Mouse (Mus musculus) midbrain, postnatal 0 days (tissue): ENCODE data around the gene Gcg. TPM values are rescaled to one million over a fixed set of nuclear protein-coding genes. Genes with fewer than 3 reads are reported as not detected.

Experiments
- ATAC-seq: fragments of 200-750 bp; cut with Nextera tagmentation; 2 replicates; pipeline ENCODE4 v1.8.0; 2017; ENCODE audit warnings: moderate number of reproducible peaks, mild to moderate bottlenecking, moderate TSS enrichment, moderate library complexity; ENCODE audit not compliant: low FRiP score
- DNase-seq: peaks from one replicate; pipeline ENCODE4 v3.0.0-alpha.2; 2015; ENCODE audit warnings: low spot score
- H3K27ac ChIP-seq: fragments of 300-500 bp; sonication (generic); 2 replicates; pipeline ENCODE4 v1.5.1; 2014; ENCODE audit warnings: low read depth, mild to moderate bottlenecking, low read length, mixed read lengths
- H3K27me3 ChIP-seq: fragments of 300-500 bp; sonication (generic); 2 replicates; pipeline ENCODE4 v1.6.1; 2014; ENCODE audit warnings: low read length, control low read depth, mixed read lengths; ENCODE audit not compliant: insufficient read depth
- H3K36me3 ChIP-seq: fragments of 300-500 bp; sonication (generic); 2 replicates; pipeline ENCODE4 v1.6.1; 2014; ENCODE audit warnings: low read length, control low read depth, mixed read lengths; ENCODE audit not compliant: insufficient read depth
- H3K4me1 ChIP-seq: fragments of 300-500 bp; sonication (generic); 2 replicates; pipeline ENCODE4 v1.6.1; 2014; ENCODE audit warnings: mild to moderate bottlenecking, control low read depth, antibody characterized with exemption, low read length, mixed read lengths; ENCODE audit not compliant: insufficient read depth
- H3K4me2 ChIP-seq: fragments of 300-500 bp; sonication (generic); 2 replicates; pipeline ENCODE4 v1.6.1; 2014; ENCODE audit warnings: low read depth, mild to moderate bottlenecking, low read length, mixed read lengths; ENCODE audit not compliant: poor library complexity, severe bottlenecking
- H3K4me3 ChIP-seq: fragments of 300-500 bp; sonication (generic); 2 replicates; pipeline ENCODE4 v1.5.1; 2014; ENCODE audit warnings: low read depth, mild to moderate bottlenecking, low read length, moderate library complexity
- H3K9ac ChIP-seq: fragments of 300-500 bp; sonication (generic); replicated peaks from 2 replicates; pipeline ENCODE4 v1.6.1; 2014; ENCODE audit warnings: mild to moderate bottlenecking, low read length, moderate library complexity, mixed read lengths; ENCODE audit not compliant: poor library complexity, severe bottlenecking
- H3K9me3 ChIP-seq: fragments of 300-500 bp; sonication (generic); 2 replicates; pipeline ENCODE4 v1.6.1; 2016; ENCODE audit warnings: low read length, control low read depth
- CTCF ChIP-seq: IDR thresholded peaks from 2 replicates; pipeline ENCODE4 v1.5.1; 2016; ENCODE audit warnings: antibody characterized with exemption, mild to moderate bottlenecking
- WGBS: fragments of 180-500 bp; shearing (Covaris S2); extraction: QIAGEN DNeasy Blood & Tissue Kit; methylation state at CpG from one replicate; pipeline ENCODE4 v1.1.7; 2014; 5-methylcytosine and 5-hydroxymethylcytosine counted together
- polyA plus RNA-seq: library from polyadenylated mRNA; unstranded; fragments of >200 nt; fragmentation: Nextera tagmentation; extraction: Ambion mirVana; gene quantifications from 2 replicates; pipeline ENCODE4 v1.2.1, GENCODE M21; 2015
- total RNA-seq: library from RNA; depleted of rRNA; stranded (reverse); fragments of >200 nt; gene quantifications from 2 replicates; pipeline ENCODE4 v1.2.3, GENCODE M21; 2014

Gcg gene
- total and polyA plus RNA-seq, 2 experiments from 2014 or later: 0.23 TPM; not detected in 1

DNA sequence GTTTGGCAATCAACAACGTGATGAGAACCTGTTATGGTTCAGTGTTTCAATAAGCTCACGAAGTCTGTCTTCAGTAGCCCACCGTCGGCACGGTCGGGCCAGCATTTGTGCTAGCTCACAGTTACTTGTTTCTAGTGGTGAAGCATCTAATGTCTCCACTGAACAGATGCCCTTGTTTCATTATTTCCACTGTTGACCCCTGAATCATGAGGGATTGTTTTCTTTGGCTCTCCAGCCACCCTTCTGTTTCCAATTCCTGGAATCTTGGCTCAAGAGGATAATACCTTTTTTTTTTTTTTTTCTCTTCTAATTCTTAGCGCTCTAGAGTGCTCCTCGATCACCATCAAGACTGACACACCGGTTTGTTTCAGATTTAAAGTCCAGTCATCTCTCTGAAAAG is 13.9 kb downstream of the Gcg start:
- 82% methylated on average over 9 of the region's 9 CpGs for WGBS
- no peaks in the 10 kb centered on the region for H3K27me3 ChIP-seq
- ATAC-seq (no peak), DNase-seq (no peak)
- no peak for TF ChIP-seq CTCF
- H3K4me3 ChIP-seq: no peak overlapping the region
- H3K4me1 ChIP-seq: no peaks in the 10 kb centered on the region
- H3K4me2 ChIP-seq: no peak overlapping the region
- no peak overlapping the region for H3K27ac ChIP-seq
- no peak overlapping the region for H3K9ac ChIP-seq
- no peaks in the 10 kb centered on the region for H3K36me3 ChIP-seq
- no peaks in the 10 kb centered on the region for H3K9me3 ChIP-seq

DNA sequence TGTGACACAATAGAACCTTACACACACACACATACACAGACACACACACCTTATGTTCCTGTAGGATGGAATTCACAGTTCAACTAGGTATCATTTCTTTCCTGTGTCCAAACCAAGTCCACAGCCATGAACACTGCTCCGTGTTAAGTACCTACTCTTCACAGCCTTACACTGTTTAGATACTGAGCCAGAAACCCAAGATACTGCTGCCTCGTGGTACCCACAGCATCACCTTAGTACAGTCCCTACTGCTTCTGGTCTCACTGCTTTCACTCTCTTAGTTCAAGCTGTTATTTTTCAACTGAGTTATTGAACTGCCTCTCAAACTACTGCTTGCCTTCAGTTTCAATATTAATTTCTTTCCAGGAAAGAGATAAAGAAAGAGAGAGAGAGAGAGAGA is 20.2 kb downstream of the Gcg start:
- no peak for TF ChIP-seq CTCF
- WGBS: 81% methylated on average over 2 of the region's 2 CpGs

DNA sequence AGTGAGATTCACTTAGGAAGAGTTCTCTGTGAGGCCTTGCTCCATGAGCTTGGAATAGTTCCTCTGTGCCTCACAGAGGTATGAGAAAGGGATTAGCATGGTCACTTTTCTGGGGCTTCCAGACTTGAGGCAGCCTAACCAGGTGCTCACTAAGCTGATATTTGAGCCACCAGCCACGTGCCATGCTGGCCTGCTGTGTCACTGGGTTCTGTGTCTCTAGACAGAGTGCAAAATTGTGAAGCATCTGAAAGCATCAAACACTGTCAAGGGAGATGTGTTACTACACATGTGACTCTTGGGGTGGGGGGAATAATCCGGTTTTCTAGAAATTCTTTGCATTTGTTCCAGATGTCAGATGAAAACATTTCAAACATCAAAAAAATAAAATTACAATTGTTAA is 21.3 kb downstream of the Gcg start:
- Histone ChIP-seq H3K4me3 (no peak overlapping the region), H3K9ac (no peak overlapping the region), H3K36me3 (no peaks in the 10 kb centered on the region), H3K4me2 (no peak overlapping the region), H3K27me3 (0 out of 2 replicates have a peak, but pooled peaks cover 4% of the 10 kb centered on the region), H3K4me1 (no peaks in the 10 kb centered on the region), H3K27ac (no peak overlapping the region), H3K9me3 (no peaks in the 10 kb centered on the region)
- TF ChIP-seq CTCF: no peak
- 77% methylated on average over 2 of the region's 2 CpGs for WGBS
- DNase-seq (no peak), ATAC-seq (no peak)

More for the DNA sequence above, 20.2 kb downstream of the Gcg start:
- ATAC-seq (no peak), DNase-seq (no peak)
- Histone ChIP-seq H3K27me3 (0 out of 2 replicates have a peak, but pooled peaks cover 4% of the 10 kb centered on the region), H3K9ac (no peak overlapping the region), H3K9me3 (no peaks in the 10 kb centered on the region), H3K4me1 (no peaks in the 10 kb centered on the region), H3K27ac (no peak overlapping the region), H3K4me2 (no peak overlapping the region), H3K4me3 (no peak overlapping the region), H3K36me3 (no peaks in the 10 kb centered on the region)

DNA sequence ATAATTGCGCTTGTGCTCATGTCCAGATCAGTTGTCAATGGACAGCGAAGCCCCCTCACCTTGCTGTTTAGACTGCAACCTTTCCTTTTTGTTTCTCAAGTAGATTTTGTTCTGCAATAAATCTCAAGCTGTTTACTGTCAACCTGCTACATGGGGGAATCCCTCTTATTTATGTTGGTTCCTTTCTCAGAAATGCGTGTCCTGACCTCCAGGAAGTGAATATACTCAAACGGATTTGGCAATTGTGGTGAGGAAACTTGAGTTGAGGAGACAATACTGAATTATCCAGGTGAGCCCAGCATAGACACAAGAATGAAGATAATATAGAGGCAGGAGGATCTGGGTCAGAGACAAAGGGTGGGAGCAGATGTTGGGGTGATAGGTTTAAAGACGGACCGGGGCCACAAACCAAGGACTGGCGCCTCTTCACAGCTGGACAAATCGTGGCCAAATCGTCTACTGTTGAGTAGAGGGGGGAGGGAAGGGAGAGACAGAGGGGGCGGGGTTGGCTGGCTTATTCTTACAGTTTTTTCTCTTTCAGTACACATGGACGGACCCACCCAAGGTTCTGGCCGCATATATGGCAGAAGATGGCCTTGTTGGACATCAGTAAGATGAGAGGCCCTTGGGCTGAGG is 22.5 kb downstream of the Gcg start:
- Histone ChIP-seq H3K9me3 (no peaks in the 10 kb centered on the region), H3K4me3 (no peak overlapping the region), H3K9ac (no peak overlapping the region), H3K4me1 (no peaks in the 10 kb centered on the region), H3K27me3 (0 out of 2 replicates have a peak, but pooled peaks cover 4% of the 10 kb centered on the region), H3K36me3 (no peaks in the 10 kb centered on the region), H3K4me2 (no peak overlapping the region), H3K27ac (no peak overlapping the region)
- 93% methylated on average over 12 of the region's 12 CpGs for WGBS
- DNase-seq (no peak), ATAC-seq (no peak)
- no peak for TF ChIP-seq CTCF

DNA sequence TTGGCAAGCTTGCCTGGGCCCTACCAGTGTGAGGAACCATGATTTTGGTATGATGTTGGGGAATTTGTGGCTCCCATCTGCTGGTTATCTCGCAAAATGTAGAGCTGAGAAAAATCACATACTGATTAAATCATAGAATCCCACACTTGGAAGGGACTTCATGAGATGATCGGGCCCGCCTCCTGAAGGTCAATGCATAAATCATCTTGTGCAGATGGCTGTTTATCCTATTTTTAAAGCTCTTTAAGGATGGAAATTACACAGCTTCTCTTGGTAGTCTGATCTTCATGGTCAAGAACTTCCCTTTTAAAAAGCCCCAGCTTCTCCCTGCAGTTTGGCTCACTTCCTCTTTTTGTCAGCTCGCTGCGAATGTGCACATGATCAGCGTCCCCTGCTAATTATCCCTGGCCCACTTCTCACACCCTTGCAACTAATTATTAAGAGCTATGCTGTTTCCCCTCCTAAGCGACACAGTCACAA is 23.2 kb downstream of the Gcg start:
- no peak for TF ChIP-seq CTCF
- Histone ChIP-seq H3K4me1 (no peaks in the 10 kb centered on the region), H3K9ac (no peak overlapping the region), H3K4me2 (no peak overlapping the region), H3K27ac (no peak overlapping the region), H3K4me3 (no peak overlapping the region), H3K9me3 (no peaks in the 10 kb centered on the region), H3K36me3 (no peaks in the 10 kb centered on the region), H3K27me3 (0 out of 2 replicates have a peak, but pooled peaks cover 4% of the 10 kb centered on the region)
- WGBS: 84% methylated on average over 7 of the region's 7 CpGs
- ATAC-seq (no peak), DNase-seq (peak; percentile 5)
